Mouse (Mus musculus): ENCODE results near the gene Olfr707. TPM values are rescaled to one million over a fixed set of nuclear protein-coding genes. Genes with fewer than 3 reads are reported as not detected.
"Not testable (repeated sequence)": the region's sequence is repeated elsewhere in the genome, so short reads cannot be mapped to it uniquely, and the experiment has no call there.

Gene Olfr707
- not detected in 2 replicates for polyA plus RNA-seq (2015; fragmentation: Nextera tagmentation; extraction: Ambion mirVana)

DNA sequence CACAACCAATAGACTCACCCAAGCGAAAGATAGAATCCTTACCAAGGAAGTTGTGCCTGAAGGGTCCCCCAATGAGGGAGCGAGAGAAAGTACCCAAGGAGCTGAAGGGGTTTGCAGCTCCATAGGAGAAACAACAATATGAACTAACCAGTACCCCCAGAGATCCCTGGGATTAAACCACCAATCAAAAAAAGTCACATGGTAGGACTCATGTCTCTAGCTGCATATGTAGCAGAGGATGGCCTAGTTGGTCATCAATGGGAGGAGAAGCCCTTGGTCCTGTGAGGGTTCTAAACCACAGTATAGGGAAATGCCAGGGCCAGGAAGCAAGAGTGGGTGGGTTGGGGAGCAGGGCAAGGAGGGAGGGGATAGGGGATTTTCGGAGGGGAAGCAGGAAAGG, at the start of gene Olfr707:
Gene Olfr707, minus strand, starts transcription at position 101 of the 400 bp plus-strand sequence.
- 83% methylated on average over 3 of the region's 3 CpGs for WGBS
- H3K4me2 ChIP-seq; H3K9ac ChIP-seq; H3K4me1 ChIP-seq; H3K27ac ChIP-seq; ATAC-seq (ENCODE audit: borderline replicate concordance, extremely low read depth, low FRiP score, low TSS enrichment); H3K36me3 ChIP-seq; H3K9me3 ChIP-seq; H3K4me3 ChIP-seq; H3K27me3 ChIP-seq: not testable (repeated sequence)

DNA sequence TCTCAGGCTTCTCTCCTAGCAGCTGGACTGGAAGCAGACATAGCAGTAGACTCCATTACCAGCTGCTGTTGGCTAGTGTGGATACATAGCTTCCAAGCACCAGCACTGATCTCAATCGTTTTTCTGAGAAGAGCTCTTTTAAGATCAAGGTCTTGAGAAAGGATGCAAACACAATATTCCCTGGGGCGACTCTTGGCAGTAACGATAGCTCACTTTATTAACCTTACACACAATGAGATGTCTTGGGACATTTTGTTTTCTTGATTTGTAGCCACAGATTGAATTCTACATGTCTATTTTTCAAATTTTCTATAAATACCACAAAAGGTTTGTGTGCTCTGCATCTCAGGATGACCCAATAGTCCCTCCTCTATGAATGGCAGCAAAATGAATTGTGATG, 47.2 kb upstream of the Olfr707 start, which contains the start of gene Olfr710:
Gene Olfr710, minus strand, starts transcription at position 101 of the 400 bp plus-strand sequence.
- Histone ChIP-seq H3K4me2 (no peak within 1 kb of the TSS), H3K27ac (no peak within 1 kb of the TSS), H3K36me3 (no peaks in the 10 kb centered on the region), H3K9me3 (no peaks in the 10 kb centered on the region), H3K4me3 (no peak within 1 kb of the TSS), H3K4me1 (no peaks in the 10 kb centered on the region), H3K9ac (no peak within 1 kb of the TSS), H3K27me3 (no peaks in the 10 kb centered on the region)
- ATAC-seq (ENCODE audit: borderline replicate concordance, extremely low read depth, low FRiP score, low TSS enrichment), result no peak
- WGBS, result 72% methylated on average over 3 of the region's 3 CpGs

DNA sequence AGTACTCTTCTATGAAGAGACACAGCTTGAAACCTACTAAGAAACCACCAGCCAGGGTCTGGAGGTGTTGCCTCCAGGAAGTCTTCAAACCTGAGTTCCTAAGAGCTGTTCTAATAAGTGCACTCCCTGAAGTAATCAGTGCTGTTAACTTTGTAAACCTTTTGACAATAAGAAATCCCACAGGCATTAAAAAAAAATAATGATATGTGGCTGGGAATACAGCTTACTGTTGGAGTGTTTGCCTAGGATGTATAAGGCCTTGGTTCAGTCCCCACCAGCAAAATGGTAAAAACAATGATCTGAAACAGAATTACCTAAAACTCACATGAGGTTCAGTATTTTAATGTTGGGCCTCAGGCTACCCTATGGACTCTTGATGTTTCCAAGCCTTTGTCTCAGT, 31.1 kb upstream of the Olfr707 start, which contains the start of gene Olfr709-ps1:
Gene Olfr709-ps1, minus strand, starts transcription at position 101 of the 400 bp plus-strand sequence.
- no peaks in the 10 kb centered on the region for H3K9me3 ChIP-seq
- no peak within 1 kb of the TSS for H3K4me3 ChIP-seq

DNA sequence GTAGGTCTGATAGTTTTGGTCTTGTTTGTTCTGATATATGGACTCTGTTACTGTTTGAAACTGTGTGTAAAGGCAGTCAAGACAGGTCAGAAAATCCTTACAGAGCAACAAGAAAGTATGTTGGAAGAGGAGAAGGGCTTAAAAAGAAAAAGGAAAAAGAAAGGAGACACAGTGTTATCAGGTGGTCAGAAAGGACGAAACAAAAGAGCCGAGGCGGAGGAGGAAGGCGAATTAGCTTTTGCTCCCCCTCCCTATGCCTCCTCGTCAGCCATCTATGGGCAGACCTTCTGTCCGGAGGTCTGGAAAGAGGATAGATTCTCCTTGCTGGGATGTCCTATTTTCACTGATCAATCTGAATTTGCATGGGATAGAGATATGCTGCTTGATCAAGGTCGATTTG, 19.9 kb upstream of the Olfr707 start:
- H3K27ac ChIP-seq; H3K9me3 ChIP-seq; H3K36me3 ChIP-seq; H3K4me2 ChIP-seq; H3K9ac ChIP-seq; H3K27me3 ChIP-seq; ATAC-seq (ENCODE audit: borderline replicate concordance, extremely low read depth, low FRiP score, low TSS enrichment); H3K4me3 ChIP-seq; H3K4me1 ChIP-seq: not testable (repeated sequence)
- WGBS, result 67% methylated on average over 7 of the region's 7 CpGs

More for the DNA sequence above, 31.1 kb upstream of the Olfr707 start, which contains the start of gene Olfr709-ps1:
- no peak within 1 kb of the TSS for H3K9ac ChIP-seq
- no peaks in the 10 kb centered on the region for H3K36me3 ChIP-seq
- no peak within 1 kb of the TSS for H3K27ac ChIP-seq
- no peaks in the 10 kb centered on the region for H3K4me1 ChIP-seq
- no peak for ATAC-seq (ENCODE audit: borderline replicate concordance, extremely low read depth, low FRiP score, low TSS enrichment)
- no peak within 1 kb of the TSS for H3K4me2 ChIP-seq
- H3K27me3 ChIP-seq, result no peaks in the 10 kb centered on the region

- H3K4me3 ChIP-seq, result no peak within 1 kb of the TSS
- H3K4me1 ChIP-seq, result no peaks in the 10 kb centered on the region
- no peak within 1 kb of the TSS for H3K27ac ChIP-seq
- no peaks in the 10 kb centered on the region for H3K9me3 ChIP-seq
- ATAC-seq (ENCODE audit: borderline replicate concordance, extremely low read depth, low FRiP score, low TSS enrichment), result no peak
- 61% methylated on average over 2 of the region's 2 CpGs for WGBS
- no peaks in the 10 kb centered on the region for H3K36me3 ChIP-seq
- no peak within 1 kb of the TSS for H3K9ac ChIP-seq
- no peaks in the 10 kb centered on the region for H3K27me3 ChIP-seq
- H3K4me2 ChIP-seq, result no peak within 1 kb of the TSS
These were observed 6.6 kb upstream of the Olfr707 start, which contains the start of gene Olfr1532-ps1 for GRCm38 (mm10) chr7:106907676-106908075. Gene Olfr1532-ps1, plus strand, starts transcription at chr7:106908001.

DNA sequence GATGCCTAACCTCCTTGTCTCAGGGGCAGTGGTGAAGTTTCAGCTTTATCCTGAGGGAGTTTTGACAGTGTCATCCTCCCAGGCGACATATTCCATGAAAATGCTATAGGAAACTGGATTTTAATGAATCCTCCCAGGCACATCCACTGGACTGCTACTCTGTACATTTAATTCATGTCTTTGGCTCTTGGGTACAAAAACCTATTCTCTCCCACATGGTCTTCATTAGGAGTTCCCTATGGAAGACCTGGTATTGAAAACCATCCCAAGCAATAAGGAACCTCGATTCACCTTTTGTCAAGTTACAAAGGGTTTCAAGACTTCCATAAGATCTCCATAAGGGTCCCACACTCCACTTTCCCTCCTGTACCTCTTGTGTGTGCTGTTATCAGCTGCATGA, 13.0 kb downstream of the Olfr707 start, which contains the start of gene Olfr706:
Gene Olfr706, minus strand, starts transcription at position 101 of the 400 bp plus-strand sequence.
- 76% methylated on average over 2 of the region's 2 CpGs for WGBS
- Histone ChIP-seq H3K27ac (no peak within 1 kb of the TSS), H3K4me2 (no peak within 1 kb of the TSS), H3K4me3 (no peak within 1 kb of the TSS), H3K9me3 (no peaks in the 10 kb centered on the region), H3K27me3 (no peaks in the 10 kb centered on the region), H3K36me3 (no peaks in the 10 kb centered on the region), H3K4me1 (no peaks in the 10 kb centered on the region), H3K9ac (no peak within 1 kb of the TSS)
- no peak for ATAC-seq (ENCODE audit: borderline replicate concordance, extremely low read depth, low FRiP score, low TSS enrichment)

DNA sequence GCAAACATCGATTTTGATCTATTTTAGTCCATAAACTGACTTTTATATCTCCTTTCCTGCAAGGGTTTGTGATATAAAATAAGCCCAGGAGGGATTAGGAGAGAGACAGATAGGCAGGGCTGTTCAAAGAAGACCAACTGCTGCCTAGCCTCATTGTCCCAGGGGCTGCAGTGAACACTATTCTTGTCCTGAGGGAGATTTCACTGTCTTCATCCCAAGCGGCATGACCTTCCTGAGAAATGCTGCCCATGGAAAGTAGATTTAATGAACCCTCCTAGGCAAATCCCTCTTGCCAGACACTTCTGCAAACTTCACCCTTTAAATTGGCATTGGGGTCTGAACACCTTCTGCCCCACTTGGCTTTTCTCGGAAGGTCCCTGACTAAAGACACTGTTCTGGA, 24.2 kb downstream of the Olfr707 start, which contains the start of gene Olfr705:
Gene Olfr705, minus strand, starts transcription at position 101 of the 400 bp plus-strand sequence.
- no peak within 1 kb of the TSS for H3K27ac ChIP-seq
- H3K4me2 ChIP-seq, result no peak within 1 kb of the TSS
- H3K27me3 ChIP-seq, result no peaks in the 10 kb centered on the region
- no peak within 1 kb of the TSS for H3K9ac ChIP-seq
- no peaks in the 10 kb centered on the region for H3K36me3 ChIP-seq
- H3K4me1 ChIP-seq, result no peaks in the 10 kb centered on the region
- H3K9me3 ChIP-seq, result no peaks in the 10 kb centered on the region
- no peak within 1 kb of the TSS for H3K4me3 ChIP-seq
- WGBS, result 66% methylated on average over 3 of the region's 3 CpGs
- ATAC-seq (ENCODE audit: borderline replicate concordance, extremely low read depth, low FRiP score, low TSS enrichment), result no peak

GRCm38 (mm10) chr7:106862885-106863284, 38.2 kb downstream of the Olfr707 start, which contains the start of gene Olfr704:
Gene Olfr704, plus strand, starts transcription at chr7:106863185.
- Histone ChIP-seq H3K9me3 (no peaks in the 10 kb centered on the region), H3K4me3 (no peak within 1 kb of the TSS), H3K27ac (no peak within 1 kb of the TSS), H3K36me3 (no peaks in the 10 kb centered on the region), H3K27me3 (no peaks in the 10 kb centered on the region), H3K9ac (no peak within 1 kb of the TSS), H3K4me1 (no peaks in the 10 kb centered on the region), H3K4me2 (no peak within 1 kb of the TSS)
- ATAC-seq (ENCODE audit: borderline replicate concordance, extremely low read depth, low FRiP score, low TSS enrichment), result no peak

DNA sequence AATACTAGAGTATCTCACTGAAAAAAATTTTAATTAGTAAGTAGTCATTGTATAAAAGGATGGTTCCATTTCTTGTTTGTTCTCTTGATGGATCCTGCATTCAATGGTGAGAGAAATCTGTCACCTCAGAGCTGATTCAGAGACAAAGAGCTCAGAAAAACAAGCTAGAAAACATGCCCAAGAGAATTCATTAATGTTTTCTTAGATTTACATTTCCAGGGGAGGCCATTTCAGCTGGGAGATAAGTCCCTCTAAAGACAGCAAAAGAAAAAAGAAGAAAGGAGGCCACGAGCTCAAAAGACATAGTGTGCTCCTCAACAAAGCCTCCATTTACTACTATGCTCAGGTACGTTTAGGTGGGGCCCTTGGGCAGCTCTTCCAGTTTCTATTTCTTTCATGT, 58.0 kb downstream of the Olfr707 start, which contains the start of gene Olfr703:
Gene Olfr703, plus strand, starts transcription at position 301 of the 400 bp plus-strand sequence.
- no peak within 1 kb of the TSS for H3K27ac ChIP-seq
- no peaks in the 10 kb centered on the region for H3K27me3 ChIP-seq
- no peak within 1 kb of the TSS for H3K4me3 ChIP-seq
- no peak for ATAC-seq (ENCODE audit: borderline replicate concordance, extremely low read depth, low FRiP score, low TSS enrichment)
- H3K4me1 ChIP-seq, result no peaks in the 10 kb centered on the region
- H3K9me3 ChIP-seq, result no peaks in the 10 kb centered on the region
- H3K4me2 ChIP-seq, result no peak within 1 kb of the TSS
- 50% methylated on average over 2 of the region's 2 CpGs for WGBS
- no peaks in the 10 kb centered on the region for H3K36me3 ChIP-seq
- no peak within 1 kb of the TSS for H3K9ac ChIP-seq

Other genes with a start within 250 kb of the Olfr707 start
- not detected in 2 replicates for gene Olfr693, start 220.7 kb downstream of the Olfr707 start, polyA plus RNA-seq (2015; fragmentation: Nextera tagmentation; extraction: Ambion mirVana)
- gene Olfr694, start 209.4 kb downstream of the Olfr707 start, polyA plus RNA-seq (2015; fragmentation: Nextera tagmentation; extraction: Ambion mirVana), result not detected in 2 replicates
- gene Olfr695, start 184.8 kb downstream of the Olfr707 start, polyA plus RNA-seq (2015; fragmentation: Nextera tagmentation; extraction: Ambion mirVana), result not detected in 2 replicates
- not detected in 2 replicates for gene Olfr697, start 158.8 kb downstream of the Olfr707 start, polyA plus RNA-seq (2015; fragmentation: Nextera tagmentation; extraction: Ambion mirVana)
- not detected in 2 replicates for gene Olfr698, start 145.8 kb downstream of the Olfr707 start, polyA plus RNA-seq (2015; fragmentation: Nextera tagmentation; extraction: Ambion mirVana)
- not detected in 2 replicates for gene Olfr699, start 108.0 kb downstream of the Olfr707 start, polyA plus RNA-seq (2015; fragmentation: Nextera tagmentation; extraction: Ambion mirVana)
- gene Olfr700, start 92.4 kb downstream of the Olfr707 start, polyA plus RNA-seq (2015; fragmentation: Nextera tagmentation; extraction: Ambion mirVana), result not detected in 2 replicates
- gene Olfr701, start 87.1 kb downstream of the Olfr707 start, polyA plus RNA-seq (2015; fragmentation: Nextera tagmentation; extraction: Ambion mirVana), result not detected in 2 replicates
- gene Olfr702, start 67.3 kb downstream of the Olfr707 start, polyA plus RNA-seq (2015; fragmentation: Nextera tagmentation; extraction: Ambion mirVana), result not detected in 2 replicates
- gene Olfr703, start 57.9 kb downstream of the Olfr707 start, polyA plus RNA-seq (2015; fragmentation: Nextera tagmentation; extraction: Ambion mirVana), result not detected in 2 replicates
- gene Olfr704, start 38.1 kb downstream of the Olfr707 start, polyA plus RNA-seq (2015; fragmentation: Nextera tagmentation; extraction: Ambion mirVana), result not detected in 2 replicates
- gene Olfr705, start 24.4 kb downstream of the Olfr707 start, polyA plus RNA-seq (2015; fragmentation: Nextera tagmentation; extraction: Ambion mirVana), result not detected in 2 replicates
- not detected in 2 replicates for gene Olfr706, start 13.1 kb downstream of the Olfr707 start, polyA plus RNA-seq (2015; fragmentation: Nextera tagmentation; extraction: Ambion mirVana)
- gene Olfr1532-ps1, start 6.8 kb upstream of the Olfr707 start, polyA plus RNA-seq (2015; fragmentation: Nextera tagmentation; extraction: Ambion mirVana), result not detected in 2 replicates
- gene Olfr709-ps1, start 31.0 kb upstream of the Olfr707 start, polyA plus RNA-seq (2015; fragmentation: Nextera tagmentation; extraction: Ambion mirVana), result not detected in 2 replicates
- not detected in 2 replicates for gene Olfr710, start 47.1 kb upstream of the Olfr707 start, polyA plus RNA-seq (2015; fragmentation: Nextera tagmentation; extraction: Ambion mirVana)
- not detected in 2 replicates for gene Olfr6, start 62.7 kb upstream of the Olfr707 start, polyA plus RNA-seq (2015; fragmentation: Nextera tagmentation; extraction: Ambion mirVana)
- not detected in 2 replicates for gene Olfr711, start 74.2 kb upstream of the Olfr707 start, polyA plus RNA-seq (2015; fragmentation: Nextera tagmentation; extraction: Ambion mirVana)
- gene Olfr2, start 104.8 kb upstream of the Olfr707 start, polyA plus RNA-seq (2015; fragmentation: Nextera tagmentation; extraction: Ambion mirVana), result not detected in 2 replicates
- not detected in 2 replicates for gene Olfr713, start 129.9 kb upstream of the Olfr707 start, polyA plus RNA-seq (2015; fragmentation: Nextera tagmentation; extraction: Ambion mirVana)
- gene Olfr714, start 169.7 kb upstream of the Olfr707 start, polyA plus RNA-seq (2015; fragmentation: Nextera tagmentation; extraction: Ambion mirVana), result not detected in 2 replicates
- gene Olfr17, start 192.0 kb upstream of the Olfr707 start, polyA plus RNA-seq (2015; fragmentation: Nextera tagmentation; extraction: Ambion mirVana), result not detected in 2 replicates
- gene Olfr715b, start 209.1 kb upstream of the Olfr707 start, polyA plus RNA-seq (2015; fragmentation: Nextera tagmentation; extraction: Ambion mirVana), result not detected in 2 replicates
- not detected in 2 replicates for gene Olfr715, start 229.8 kb upstream of the Olfr707 start, polyA plus RNA-seq (2015; fragmentation: Nextera tagmentation; extraction: Ambion mirVana)
- gene Olfr716, start 237.1 kb upstream of the Olfr707 start, polyA plus RNA-seq (2015; fragmentation: Nextera tagmentation; extraction: Ambion mirVana), result not detected in 2 replicates

Data from lung, embryonic 15.5 days (tissue).